Mouse (Mus musculus) G1E (cell line): Measurements from ENCODE around the gene Trim47.

Experiments
- CTCF ChIP-seq: IDR thresholded peaks from 2 replicates; pipeline ENCODE4 v1.5.1; 2012; ENCODE audit warnings: low read depth, low read length, inconsistent platforms, mixed read lengths
- GATA1 ChIP-seq: IDR thresholded peaks from 2 replicates; pipeline ENCODE4 v1.6.1; 2012; ENCODE audit warnings: borderline replicate concordance, low read length, inconsistent platforms, mixed read lengths
- GATA2 ChIP-seq: IDR thresholded peaks from 2 replicates; pipeline ENCODE4 v1.6.1; 2012; ENCODE audit warnings: low read depth, low read length, inconsistent platforms, borderline replicate concordance
- POLR2AphosphoS5 ChIP-seq: IDR thresholded peaks from 2 replicates; pipeline ENCODE4 v1.6.1; 2012; ENCODE audit warnings: low read depth, low read length, inconsistent platforms; ENCODE audit not compliant: insufficient replicate concordance
- TAL1 ChIP-seq: conservative IDR thresholded peaks from 2 replicates; pipeline ENCODE4 v1.6.1; 2012; ENCODE audit warnings: low read depth, low read length, inconsistent platforms, mixed read lengths

DNA sequence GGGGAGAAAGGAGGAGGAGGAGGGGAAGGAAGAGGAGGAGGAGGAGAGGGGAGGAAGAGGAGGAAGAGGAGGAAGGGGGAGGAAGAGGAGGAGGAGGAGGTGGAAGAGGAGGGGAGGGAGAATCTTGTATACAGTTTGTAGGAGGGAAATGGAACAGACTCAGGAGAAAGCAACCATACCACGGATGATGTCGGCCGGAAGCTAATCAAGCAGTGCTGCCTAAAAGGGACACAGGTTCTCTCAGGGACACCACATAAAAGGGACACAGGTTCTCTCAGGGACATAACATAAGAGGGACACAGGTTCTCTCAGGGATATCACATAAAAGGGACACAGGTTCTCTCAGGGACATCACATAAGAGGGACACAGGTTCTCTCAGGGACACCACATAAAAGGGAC lies 42.2 kb upstream of the Trim47 start:
- TF ChIP-seq POLR2AphosphoS5 (no peak), GATA2 (no peak), CTCF (no peak), TAL1 (no peak), GATA1 (no peak)
